Mouse (Mus musculus) adrenal gland, adult 2 months (tissue): Measurements from ENCODE around the gene Mrfap1. TPM values are rescaled to one million over a fixed set of nuclear protein-coding genes. Genes with fewer than 3 reads are reported as not detected.

ENCODE experiments used
- DNase-seq: peaks from one replicate; pipeline ENCODE4 v3.0.0; 2021
- long read RNA-seq: library from polyadenylated mRNA; stranded (forward); transcript quantifications from one replicate; pipeline ENCODE4 v2.0.0, GENCODE M21; 2021
- polyA plus RNA-seq: library from polyadenylated mRNA; depleted of rRNA; stranded (reverse); fragments of >200 nt; gene quantifications from 2 replicates; pipeline ENCODE4 v1.2.3, GENCODE M21; 2012; rRNA removed
- total RNA-seq, 2 experiments: library from RNA; stranded (reverse); gene quantifications; 2 replicates each; pipeline ENCODE4 v1.2.3; 2021

Gene Mrfap1
- 100 to 1,000 TPM; 435 to 767 TPM for total RNA-seq
- polyA plus RNA-seq = 215 and 251 TPM in 2 replicates
- long read RNA-seq, transcript Mrfap1-201 (2 exons, 1,648 nt) = major isoform, 562 of 600 reads
- long read RNA-seq, partial matches to known transcripts = 0 of 600 reads
- long read RNA-seq, other reads (novel, unspliced or antisense) = 38 of 600 reads

DNA sequence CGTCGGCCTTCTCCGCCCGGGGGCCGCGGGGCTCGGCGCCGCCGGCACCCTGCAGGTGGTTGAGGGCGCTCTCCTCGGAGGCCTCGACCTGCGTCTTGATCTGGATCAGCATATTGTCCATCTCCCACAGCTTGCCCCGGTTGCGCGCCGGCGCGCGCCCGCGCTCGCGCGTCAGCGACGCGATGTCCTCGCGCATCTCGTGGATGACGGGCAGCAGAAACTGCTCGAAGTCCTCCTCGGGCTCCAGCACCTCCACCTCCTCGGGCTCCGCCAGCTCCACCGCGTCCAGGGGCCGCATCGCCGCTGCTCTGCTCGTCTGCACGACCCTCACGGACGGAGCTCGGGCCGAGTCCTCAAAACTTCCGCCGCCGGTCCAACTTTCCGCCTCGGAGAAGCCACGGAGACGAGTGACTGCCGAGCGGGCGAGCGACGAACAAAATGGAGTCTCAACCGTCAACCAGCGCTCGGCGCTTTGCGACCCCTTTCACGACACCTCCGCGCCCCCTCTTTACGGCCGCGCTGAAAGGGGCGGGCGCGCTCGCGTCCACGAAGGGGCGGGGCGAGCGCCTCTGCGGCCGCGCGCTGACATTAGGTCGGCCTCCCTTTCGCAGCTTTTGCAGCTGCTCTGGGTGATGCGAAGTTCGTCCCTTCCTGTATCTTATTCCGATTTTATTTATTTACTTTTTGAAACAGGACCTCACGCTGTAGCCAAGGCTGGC, at the start of gene Mrfap1:
Gene Mrfap1, minus strand, starts transcription at position 477 of the 719 bp plus-strand sequence.
- peak; percentile 95 for DNase-seq

GRCm38 (mm10) chr5:36844490-36844889, 47.9 kb upstream of the Mrfap1 start:
- no peak for DNase-seq

GRCm38 (mm10) chr5:36841701-36842100, 45.1 kb upstream of the Mrfap1 start:
- DNase-seq = no peak

GRCm38 (mm10) chr5:36840092-36840491, 43.5 kb upstream of the Mrfap1 start:
- no peak for DNase-seq

GRCm38 (mm10) chr5:36839602-36840001, 43.0 kb upstream of the Mrfap1 start:
- DNase-seq = no peak

GRCm38 (mm10) chr5:36839032-36839431, 42.5 kb upstream of the Mrfap1 start:
- DNase-seq = no peak

- peak; percentile 60 for DNase-seq
Observed at GRCm38 (mm10) chr5:36835933-36836332, 39.4 kb upstream of the Mrfap1 start.

- DNase-seq = no peak
Observed at GRCm38 (mm10) chr5:36831272-36831671, 34.7 kb upstream of the Mrfap1 start.

DNA sequence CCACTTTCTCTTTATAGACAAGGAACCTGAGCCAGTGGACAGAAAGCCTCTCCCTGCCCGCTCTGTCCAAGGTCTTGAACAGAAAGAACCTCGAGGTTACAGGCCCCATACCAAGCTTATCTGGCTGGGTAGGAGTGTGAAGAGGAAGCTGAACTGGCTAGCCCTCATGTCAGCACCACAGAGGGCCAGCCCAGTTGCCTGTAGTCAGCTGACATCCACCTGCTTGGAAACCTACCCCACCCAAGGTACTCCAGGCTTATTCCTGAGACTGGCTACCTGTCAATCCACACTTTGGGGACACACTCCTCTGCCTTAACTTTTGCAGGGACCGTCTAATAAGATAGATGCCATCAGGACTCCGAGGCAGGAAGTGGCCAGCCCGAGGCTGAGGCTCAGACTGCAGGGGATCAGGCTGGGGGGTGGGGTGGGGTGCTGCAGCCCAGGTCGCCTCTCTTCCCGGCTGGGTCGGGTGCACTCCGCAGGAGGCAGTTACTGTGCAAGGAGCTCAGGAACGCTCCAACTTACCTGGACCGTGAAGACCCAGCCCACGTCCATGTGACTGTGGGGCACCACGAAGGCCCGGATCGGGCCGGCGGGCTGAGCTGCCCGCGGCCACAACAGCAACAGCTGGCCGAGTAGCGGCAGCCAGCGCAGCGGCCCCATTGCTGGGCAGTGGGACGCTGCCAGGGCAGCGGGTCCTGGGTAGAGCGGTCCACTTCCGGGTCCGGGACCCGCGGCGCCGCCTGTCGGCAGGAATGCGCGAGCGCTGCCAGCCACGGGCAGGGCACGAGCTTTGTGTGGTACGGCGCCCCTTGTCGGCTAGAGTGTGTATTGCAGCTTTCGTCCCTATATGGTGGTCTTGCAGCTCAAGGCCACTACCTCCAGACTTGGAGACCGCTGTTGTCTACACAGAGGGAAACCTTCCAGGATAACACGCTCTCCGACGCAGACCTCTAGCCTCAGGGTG, 33.6 kb upstream of the Mrfap1 start, which contains the start of gene Man2b2:
Gene Man2b2, minus strand, starts transcription at position 741 of the 967 bp plus-strand sequence.
- DNase-seq = peak; percentile 91

DNA sequence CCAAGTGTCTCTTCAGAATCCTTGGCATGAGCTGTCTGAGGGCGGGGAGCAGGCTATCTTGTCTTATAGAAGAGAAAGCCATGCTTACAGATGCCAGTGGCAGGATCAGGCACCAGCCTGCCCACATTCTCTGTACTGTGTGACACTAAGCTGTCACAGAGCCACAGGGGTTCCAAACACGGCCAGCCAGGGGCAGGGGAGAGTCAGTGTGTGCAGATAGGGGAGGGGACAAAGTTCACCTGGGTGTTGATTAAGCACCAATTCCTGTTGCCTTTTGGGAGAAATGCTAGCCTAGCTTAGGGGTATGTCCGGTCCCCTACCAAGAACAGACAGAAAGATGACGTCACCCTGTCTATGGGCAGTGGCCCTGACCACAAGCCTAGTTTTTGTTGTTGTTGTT, 32.5 kb upstream of the Mrfap1 start:
- no peak for DNase-seq

DNA sequence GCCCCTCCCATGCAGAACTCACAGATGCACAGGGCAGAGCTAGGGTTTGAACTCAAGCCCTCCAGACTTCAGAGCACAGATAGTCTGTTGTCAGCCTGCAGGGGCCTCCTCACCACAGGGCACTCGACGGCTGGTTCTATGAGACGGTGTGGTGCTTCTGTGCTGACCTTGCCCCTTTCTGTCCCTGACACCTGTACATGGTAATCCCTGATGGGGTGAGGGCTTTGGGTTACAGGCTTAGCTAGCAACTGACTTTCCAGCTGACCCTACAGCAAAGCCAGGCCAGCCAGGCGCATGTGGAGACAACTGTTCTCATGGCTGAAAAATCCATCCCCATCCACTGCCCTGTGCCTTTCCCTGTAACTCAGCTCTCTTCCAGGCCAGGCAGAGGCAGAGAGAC, 26.3 kb upstream of the Mrfap1 start:
- no peak for DNase-seq

DNA sequence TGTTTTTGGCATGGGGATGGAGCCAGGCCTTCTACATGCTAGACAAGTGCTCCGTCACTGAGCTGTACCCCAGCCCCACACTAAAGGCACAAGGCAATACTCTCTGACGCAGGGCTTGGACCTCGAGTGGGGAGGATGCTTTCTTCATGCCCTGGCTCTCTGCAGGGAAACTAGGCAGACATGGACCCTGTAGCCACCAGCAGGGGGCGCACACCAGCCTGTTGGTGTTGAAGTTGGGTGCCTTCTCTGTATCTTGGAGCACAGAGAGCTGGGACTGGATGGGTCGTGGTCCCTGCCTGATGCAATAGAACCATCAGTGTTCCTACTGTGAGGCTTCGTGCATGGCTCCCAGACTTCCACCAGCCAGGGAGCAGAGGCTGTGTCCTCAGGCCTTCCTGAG, 23.6 kb upstream of the Mrfap1 start:
- DNase-seq = peak; percentile 41

- no peak for DNase-seq
Observed at GRCm38 (mm10) chr5:36819742-36820141, 23.2 kb upstream of the Mrfap1 start.

DNA sequence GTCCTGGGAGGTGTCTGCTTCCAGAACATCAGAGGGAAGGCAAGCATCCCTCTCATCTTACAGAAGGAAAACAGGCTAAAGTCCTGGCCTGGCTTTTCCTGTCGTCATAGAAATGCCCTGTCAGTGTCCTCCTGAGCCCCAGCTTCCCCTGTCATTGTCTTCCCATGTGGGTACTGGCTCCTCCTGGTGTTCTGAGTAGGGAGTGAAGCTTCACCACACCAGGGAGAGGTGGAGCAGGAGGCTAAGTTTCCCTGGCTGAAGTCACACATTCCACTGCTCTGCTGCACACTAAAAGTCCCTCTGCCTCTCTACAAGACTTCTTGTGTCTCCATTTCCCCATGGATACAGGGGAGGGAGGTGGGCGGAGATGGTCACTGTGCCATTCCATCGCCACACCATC, 21.2 kb upstream of the Mrfap1 start:
- no peak for DNase-seq

DNA sequence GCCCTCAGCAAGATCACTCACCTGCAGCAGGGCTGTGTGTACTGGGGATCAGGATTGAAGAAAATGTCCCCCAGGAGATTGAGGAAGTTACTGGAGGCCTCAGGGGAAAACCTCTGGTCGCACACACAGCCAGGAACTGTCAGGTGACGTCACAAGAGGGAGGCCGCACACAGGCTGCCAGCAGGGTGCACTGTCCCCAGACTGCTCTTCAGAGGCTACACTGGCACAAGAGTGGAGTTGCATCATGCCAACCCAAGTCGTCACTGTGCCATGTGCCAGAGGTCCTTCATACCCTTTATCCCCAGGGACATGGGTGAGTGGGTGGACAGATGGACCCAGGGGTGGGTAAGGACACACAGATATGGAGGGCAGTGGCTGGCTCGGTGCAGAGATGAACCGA, 18.0 kb upstream of the Mrfap1 start:
- peak; percentile 33 for DNase-seq

- peak; percentile 60 for DNase-seq
Observed at GRCm38 (mm10) chr5:36811413-36811812, 14.8 kb upstream of the Mrfap1 start.

- no peak for DNase-seq
Observed at GRCm38 (mm10) chr5:36810634-36811033, 14.1 kb upstream of the Mrfap1 start.

DNA sequence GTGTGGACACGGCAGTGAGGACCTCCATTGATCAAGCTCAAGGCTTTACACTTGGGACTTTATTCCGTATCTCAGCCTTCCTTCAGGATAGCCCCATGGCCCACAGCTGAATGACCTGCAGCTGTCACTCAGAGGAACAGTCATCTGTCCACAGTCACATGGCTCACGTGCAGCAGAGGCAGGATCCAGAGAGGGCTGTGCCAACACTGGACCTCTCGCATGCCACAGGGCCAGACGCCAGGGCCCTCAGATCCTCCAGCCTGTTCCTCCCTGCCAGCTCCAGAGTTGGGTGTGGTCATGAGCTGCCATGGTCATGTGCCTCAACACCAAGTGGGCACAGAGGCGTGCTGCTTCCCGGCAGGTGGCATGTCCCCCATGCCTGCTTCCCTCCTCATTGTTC, 12.6 kb upstream of the Mrfap1 start:
- no peak for DNase-seq

DNA sequence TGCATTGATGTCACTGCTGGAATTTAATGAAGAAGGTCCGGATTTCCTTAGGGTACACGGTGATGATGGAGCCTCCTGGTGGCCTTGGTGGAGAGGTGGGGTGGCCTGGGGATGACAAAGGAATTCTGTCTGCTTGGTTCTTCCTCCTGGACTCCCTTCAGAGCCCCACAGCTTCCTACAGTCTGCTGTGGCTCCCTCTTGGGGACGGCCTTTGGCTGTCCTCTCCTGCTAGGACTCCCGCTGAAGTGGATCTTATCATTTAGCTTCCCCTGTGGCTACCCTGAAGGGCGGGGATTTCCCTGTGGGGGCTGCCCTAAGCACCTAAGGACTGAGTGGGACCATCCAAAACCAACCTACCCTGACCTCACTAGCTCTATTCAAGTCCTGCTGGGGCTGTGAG, 10.5 kb upstream of the Mrfap1 start:
- no peak for DNase-seq

GRCm38 (mm10) chr5:36797291-36797690, 719 bp upstream of the Mrfap1 start:
- no peak for DNase-seq

DNA sequence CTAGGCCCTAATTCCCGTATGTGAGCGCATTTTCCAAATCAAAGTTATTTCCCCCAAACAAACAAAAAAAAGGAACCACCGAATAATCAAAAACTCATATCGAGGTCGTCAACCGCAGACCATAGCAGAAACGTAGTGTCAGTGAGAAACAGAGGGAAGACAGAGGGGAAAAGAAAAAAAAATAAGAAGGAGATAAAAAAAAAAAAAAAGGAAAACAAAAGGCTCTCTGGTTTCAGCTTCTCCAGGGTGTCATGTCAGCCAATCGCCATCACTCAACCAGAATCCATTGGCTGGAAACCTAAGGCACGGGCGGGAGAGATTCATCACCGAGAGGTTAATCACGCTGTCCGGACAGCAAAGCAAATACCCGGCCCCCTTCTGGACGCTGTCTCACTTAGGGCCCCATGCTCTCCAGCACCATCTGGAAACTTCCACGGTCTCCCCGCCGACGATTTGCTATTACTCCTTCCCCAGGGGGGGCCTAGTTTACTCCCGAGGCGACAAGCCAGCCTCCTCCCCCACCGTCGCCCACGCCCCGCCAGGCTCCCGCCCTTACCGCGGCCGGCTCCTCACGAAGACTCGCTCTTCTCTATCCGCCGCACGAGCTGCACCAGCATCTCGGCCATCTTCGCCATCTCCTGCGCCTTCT, 801 bp downstream of the Mrfap1 start:
- DNase-seq = peak; percentile 86

- DNase-seq = no peak
Observed at GRCm38 (mm10) chr5:36791861-36792260, 4.7 kb downstream of the Mrfap1 start.
